Mouse (Mus musculus): ENCODE results near the gene Lgals2. TPM values are rescaled to one million over a fixed set of nuclear protein-coding genes. Genes with fewer than 3 reads are reported as not detected.
A peak's percentile ranks its signal among the peaks of the same experiment; 100 is the strongest.

The Lgals2 gene
- total RNA-seq, 2 experiments from 2014 or later: not detected

DNA sequence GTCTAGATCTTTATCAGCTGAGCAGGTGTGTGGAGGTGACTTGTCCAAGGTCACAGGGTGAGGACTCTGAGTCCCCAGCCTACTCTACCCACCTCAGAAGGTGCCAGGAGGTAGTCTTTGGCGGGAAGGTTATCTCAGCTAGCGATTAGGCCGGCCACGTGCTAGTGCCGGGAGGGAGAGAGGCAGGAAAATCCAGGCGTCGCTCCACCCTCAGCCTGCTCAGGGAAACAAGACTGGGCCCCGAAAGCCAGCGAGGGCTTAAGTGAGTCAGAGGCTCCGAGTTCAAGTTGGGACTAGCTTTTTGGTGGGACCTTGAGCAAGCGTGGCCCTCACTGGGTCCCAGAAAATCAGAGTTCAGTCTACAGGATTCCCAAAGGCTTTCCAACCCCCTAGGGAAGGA, 10.0 kb downstream of the Lgals2 start:
- no peak for DNase-seq
- intact Hi-C loops (cut with DNase I): no loop called here

DNA sequence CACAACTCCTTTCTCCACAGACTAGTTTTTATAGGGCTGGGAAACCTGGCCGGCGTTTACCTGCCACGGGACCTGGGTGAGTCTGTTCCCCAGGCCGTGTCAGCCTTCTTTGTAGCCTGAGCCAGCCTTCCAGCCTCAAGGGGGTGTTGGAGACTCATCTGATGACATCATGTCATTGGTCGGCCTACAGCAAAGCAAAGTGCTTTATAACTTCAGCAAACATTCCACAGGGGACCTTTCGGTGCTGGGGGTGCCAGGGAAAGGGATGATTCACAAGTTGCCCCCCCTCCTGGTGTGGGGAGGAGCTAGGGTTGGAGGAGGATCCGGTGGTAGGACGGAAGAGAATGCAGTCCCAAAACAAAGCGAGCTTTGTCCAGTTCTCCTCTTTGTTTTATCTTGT, 10.5 kb downstream of the Lgals2 start:
- no peak for DNase-seq
- intact Hi-C loops (cut with DNase I): no loop called here

DNA sequence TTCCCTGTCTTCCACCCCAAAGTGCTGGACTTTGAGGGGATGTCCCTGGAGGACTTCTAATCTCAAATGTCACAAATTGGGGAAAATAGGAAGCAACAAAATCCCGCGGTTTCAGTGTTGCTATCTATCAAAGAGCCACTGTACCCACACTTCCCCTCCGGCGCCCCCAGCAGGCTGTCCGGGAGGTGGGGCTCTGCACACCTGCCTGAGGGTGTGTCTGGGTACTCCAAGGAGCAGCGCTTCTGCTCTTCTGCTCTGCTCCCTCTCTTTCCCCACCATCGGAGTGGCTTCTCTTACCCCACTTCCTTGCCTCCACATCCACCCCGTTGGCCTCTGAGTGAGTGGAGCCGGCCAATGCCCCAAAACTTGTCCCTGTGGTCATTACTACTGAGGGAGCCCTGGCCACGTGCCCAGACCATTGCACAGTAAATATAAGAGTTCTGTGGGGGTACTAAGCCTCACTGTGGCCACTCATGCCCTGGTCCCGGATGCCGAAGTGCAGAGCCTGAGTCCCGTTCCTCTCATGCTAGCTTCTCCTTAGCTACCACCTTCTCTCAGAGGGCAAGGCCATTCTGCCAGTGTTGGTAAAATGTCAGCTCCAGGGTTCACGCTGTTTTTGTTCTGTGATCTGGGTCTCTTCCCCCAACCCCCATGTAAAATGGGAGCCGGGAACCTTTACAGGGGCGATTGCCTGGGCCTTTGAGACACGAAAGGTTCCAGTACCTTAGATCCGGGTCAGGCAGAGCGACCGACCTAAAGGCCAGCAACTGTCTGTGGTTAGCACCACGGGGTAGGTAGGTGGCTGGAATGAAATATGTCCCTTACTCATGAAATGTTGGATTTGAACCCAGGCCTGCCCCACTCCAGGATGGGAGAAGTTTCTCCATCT, 11.5 kb downstream of the Lgals2 start:
- intact Hi-C loops (cut with DNase I): no loop called here
- no peak for DNase-seq

DNA sequence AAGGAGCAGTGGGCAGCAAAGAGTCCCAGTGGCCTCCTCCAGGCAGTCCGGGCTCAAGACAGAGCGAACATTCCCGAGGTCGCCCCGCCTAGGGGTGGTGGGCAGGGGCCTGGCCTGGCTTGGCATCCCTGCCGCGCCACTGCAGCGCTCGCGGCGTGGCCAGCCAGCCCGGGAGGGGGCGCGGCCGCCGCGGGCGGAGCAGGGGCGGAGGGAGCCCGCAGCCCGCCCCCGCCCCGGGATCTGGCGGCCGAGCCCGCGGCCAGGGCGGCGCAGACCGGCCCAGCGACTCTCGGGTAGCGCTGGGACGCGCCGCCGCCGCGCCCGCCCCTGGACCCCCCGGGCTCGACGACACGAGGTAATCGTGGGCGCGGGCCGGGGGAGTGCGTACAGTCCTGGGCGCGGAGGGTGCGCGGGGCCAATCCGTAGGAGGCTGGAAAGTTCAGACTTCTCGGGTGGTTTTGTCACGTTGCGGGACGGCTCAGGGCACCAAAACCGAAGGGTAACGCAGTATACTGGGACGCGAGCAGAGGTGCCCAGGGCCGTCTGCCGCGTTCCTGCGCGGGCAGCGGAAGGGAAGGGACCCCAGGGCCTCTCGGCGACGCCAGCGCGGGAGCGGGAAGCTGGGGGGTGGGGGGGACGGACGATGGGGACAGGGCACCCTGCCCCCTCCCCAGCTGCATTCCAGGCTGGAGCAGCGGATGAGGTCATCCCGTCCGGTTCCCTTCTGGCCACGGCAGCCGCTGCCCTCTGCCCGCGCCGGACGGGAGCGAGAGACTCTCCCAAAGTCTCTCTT, 12.8 kb downstream of the Lgals2 start, which contains the start of gene Cdc42ep1:
Gene Cdc42ep1, plus strand, starts transcription at position 254 of the 793 bp plus-strand sequence.
- DNase-seq: peak; percentile 45
- intact Hi-C loops (cut with DNase I): no loop called here

DNA sequence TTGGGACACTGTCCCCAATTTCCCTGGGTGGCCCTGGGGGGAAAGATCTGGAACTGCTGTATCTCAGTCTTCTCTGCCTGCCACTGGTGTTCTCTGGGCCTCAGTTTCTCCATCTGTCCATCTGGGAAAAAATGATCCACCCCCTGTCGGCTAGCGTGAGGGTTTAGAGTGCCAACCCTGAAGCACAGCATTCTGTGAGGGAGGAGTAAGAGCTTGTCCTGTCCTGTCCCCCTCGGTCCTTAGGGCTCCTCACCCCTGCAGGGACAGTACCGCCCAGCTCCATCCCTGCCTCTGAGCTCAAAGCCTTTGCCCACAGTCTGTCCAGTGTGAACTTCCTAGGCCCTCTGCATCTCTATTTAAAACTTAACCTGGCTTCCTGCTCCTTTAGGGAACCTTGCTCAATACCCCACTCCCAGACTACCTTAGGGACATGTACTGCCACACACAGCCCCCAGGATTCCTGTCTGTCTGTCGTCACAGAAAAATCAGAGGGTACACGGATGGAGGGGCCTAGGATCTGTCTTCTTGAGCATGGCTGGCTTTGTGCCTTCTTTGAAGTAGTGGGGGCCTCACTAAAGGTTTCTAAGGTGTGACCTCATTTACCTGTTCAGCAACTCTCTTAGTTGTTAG, 14.1 kb downstream of the Lgals2 start:
- intact Hi-C loops (cut with DNase I): no loop called here
- no peak for DNase-seq

DNA sequence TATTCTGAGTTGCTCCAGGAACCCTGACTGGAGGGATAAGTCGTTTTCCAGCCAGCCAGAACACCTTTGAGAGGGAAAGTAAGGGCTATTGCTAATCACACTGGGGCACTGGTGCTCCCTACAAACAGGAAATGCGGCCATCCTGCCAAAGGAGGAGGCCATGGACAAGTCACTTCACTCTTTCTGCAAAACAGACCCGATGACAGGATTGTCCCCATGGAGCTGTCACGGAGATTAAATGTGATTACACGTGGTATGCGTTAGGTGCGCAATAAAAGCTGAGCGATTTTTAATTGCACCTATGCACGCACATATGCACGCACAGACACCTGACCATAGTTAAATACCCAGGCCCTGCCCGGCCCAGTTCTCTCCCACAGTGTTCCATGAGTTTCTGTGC, 14.6 kb downstream of the Lgals2 start:
- no peak for DNase-seq
- intact Hi-C loops (cut with DNase I): no loop called here

DNA sequence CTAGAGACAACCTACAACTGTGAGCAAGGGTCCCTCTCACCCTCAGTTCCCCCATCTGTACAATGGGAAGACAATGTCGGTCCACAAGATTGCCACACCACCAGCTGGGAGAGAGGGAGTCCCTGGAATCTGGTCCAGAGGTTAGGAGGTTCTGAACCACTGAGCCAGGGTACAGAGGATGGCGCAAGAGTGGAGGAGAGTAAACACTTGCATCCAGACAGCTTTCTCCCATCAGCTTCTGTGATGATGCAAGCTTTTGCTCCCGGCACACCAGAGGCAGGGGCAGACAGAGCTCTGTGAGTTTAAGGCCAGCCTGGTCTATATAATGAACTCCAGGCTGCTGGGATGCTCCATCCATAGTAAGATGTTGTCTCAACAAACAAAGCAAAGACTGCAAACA, 15.1 kb downstream of the Lgals2 start:
- intact Hi-C loops (cut with DNase I): no loop called here
- DNase-seq: no peak

DNA sequence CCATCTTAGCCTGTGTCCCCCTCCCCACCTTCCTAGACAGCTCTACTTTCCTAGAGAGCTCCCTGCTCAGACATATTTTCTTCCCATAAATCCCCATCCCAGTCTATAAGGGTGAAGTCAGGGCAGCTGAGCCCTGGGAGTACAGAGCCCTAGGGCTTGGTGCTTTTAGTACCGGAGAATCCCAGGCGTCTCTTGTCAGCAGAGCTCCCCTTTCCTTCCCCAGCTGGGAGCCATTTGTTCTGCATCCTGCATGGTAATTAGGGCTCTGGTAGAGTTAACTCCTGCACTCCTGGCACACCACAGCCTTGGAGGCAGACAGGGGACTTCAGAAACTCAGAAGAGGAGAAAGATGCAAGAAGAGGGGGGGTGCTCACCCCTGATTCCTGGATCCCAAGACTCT, 15.6 kb downstream of the Lgals2 start:
- intact Hi-C loops (cut with DNase I): no loop called here
- no peak for DNase-seq

DNA sequence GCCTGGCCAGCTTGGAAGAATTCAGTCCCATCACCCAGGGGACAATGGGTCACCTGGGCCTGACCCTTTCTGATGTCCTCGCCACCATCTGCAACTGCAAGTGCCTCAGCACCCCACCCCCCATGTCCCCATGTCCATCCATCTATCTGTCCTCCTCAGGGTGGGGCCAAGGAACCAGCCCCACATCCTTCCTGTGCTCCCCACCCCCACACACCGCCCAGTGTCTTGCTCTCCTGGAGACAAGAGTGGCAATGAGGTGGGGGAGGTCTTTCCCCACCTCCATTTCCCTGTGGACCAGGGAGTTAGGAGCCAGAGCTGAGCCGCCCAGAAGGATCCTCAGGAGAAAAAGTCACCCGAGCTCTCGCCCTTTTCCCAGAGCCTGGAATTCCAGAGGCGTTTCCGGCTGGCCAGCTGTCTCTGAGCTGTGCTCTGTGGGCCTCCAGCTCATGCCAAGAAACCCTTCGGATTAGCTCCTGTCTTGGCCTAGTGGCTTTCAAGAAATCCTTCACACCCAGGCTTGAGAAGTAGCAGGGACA, 19.2 kb downstream of the Lgals2 start:
- intact Hi-C loops (cut with DNase I): no loop called here
- DNase-seq: no peak

DNA sequence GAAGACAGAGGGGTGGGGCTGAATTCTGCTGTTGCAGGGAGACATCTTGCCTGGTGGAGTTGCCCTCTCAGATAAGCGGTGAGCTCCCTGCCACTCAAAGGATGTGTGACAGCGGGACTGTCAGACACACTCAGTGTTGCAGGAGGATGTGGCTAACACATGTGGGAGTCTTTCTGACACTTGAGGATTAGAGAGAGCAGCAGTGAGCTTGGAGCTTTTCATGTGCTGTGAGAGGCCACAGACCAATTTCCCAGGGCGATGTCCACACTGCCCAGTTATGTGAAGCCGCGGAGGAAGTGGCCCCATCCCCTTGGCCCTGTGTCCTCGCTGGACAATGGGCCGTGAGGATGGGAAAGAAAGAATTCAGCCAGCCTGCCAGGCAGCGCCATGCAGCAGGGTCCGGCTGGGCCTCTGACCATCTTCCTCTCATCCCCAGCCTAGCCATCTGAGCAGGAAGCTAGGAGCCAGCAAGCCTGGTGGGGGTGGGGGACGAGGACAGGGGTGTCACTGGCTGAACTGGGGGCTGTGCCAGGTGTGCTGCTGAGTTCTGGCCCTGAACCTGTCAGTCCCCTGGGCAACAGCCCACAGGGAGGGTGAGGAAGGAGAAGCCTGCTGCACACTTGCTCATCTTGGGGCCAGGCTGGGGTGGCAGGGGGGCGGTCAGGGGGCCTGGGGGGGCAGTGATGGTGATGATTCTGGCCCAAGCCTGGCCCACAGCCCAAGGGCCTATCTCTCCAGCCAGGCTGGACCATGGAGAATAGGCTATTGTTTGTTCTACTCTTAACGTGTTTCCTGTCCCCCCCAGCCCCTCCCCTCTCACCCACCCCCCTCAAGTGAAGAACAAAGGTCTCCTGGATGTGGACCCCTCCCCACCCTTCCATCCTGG, 19.9 kb downstream of the Lgals2 start:
- peak; percentile 83 for DNase-seq

DNA sequence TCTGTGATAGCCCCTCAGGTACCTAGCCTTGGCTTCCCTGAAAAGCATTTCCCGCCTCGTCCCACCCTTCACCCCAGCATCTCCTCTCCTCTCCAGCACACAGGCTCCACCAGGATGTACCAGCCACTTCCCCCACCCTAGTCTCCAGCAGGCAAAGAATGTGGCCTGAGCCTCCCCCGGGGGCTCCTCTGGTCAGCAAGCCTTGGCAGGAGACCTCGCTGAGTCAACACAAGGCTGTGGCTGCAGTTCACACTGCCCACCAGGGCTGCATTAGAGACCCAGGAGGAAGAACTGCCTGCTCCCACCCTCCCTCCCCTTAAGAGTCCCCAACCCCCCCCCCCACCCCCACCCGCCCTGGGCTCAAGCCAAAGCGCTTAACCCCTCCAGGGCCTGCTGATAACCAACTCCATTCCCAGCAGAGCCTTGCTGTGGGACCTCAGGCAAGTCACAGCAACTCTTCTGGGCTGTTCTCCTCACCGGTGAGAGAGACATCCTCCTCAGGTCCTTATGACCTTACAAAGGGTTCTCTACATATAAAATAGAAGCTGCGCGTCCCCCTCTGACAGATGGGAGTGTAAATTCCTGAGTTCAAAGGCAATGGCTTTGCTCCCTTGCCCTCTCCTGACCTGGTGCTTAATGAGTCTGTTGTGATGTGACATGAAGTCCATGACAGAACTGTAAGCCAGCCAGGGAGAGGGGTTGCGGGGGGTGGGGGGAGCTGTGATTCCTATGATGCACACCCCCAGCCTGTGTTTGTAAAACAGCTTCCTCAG, 20.9 kb downstream of the Lgals2 start:
- intact Hi-C loops (cut with DNase I): loop anchor here (5.0 kb wide), 1 partner anchor 33 kb away; no protein-coding TSS in a partner anchor
- no peak for DNase-seq

More for the DNA sequence above, 19.9 kb downstream of the Lgals2 start:
- intact Hi-C loops (cut with DNase I): no loop called here

DNA sequence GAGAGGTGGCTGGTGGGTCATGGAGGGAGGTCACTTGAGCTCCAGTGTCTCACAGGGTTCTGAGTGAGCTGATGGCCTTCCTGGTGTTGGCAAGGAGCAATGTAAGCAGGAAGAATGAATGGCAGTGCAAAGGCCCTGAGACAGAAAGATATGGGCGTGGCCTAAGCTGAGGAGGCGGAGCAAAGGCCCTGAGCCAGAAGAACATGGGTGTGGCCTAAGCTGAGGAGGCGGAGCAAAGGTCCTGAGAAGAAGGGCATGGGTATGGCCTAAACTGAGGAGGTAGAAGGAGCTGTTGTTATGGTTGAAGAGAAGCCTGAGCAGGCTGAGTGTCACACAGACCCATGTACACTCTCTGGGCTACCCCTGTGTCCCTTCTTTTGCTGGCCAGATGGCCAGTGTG, 21.7 kb downstream of the Lgals2 start:
- DNase-seq: no peak
- intact Hi-C loops (cut with DNase I): loop anchor here (5.0 kb wide), 1 partner anchor 34 kb away; no protein-coding TSS in a partner anchor

DNA sequence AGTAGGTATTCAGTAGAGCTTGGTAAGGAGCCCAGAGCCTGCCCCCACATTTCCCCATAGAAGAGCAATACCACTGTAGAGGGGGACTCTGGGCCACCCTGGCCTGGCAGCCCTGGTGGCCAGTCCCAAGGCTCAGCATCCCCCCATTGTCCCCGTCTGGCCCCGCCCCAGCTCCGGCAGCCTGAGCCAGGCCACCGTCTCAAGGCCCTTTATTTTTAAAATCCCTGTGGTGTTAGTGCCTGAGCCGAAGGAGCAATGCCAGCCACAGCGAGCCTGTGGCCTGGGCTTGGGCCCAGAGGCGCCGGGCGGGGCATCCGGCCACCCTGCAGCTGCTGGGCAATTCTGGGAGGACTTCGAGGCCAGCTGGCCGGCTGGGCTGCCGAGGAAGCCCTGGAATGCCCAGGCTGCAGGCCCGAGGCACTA, 22.6 kb downstream of the Lgals2 start:
- intact Hi-C loops (cut with DNase I): loop anchor here (5.0 kb wide), 1 partner anchor 35 kb away; no protein-coding TSS in a partner anchor

DNA sequence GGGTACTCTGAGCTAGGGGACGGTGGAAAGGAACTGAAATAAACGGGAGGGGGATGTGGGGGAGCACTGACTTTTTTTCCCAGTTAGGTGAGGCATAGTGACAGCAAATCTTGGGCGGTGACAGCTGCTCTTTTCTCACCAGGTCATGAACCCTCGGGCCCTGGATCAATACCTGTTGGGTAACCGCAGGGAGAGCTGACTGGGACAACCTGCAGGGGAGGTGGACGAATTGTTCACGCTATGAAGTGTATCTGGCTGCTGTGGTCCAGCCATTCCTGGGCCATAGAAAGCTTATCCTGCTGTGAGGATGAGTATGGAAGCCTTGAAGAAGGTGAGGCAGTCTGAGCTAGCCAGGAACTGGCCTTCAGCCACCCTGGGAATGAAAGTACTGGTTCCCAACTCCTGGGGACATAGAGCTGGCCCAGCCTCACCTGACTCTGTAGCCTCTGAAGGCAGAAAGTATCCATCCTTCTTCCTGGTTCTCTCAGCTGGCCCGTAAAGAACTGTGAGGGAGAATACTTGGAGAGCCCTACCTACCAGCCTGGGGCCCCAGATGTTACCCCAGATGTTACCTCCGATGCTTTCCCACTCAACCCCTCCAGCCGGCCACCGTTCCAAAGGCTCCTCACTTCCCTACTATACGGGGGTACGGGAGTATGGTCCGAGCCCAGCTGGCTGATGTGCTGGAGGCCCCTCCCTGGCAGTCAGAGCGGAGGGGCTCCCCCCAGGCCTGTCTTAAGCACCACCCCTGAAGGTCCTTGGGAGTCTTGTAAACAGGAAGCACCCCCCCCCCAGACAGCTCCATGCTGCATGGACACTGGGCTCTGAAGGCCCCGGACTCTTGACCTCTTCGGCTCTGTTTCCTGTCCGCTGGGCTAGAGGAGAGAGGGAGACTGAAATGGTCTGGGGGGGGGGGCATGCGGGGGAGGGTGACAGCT, 23.3 kb downstream of the Lgals2 start:
- intact Hi-C loops (cut with DNase I): loop anchor here (5.0 kb wide), 1 partner anchor 35 kb away; no protein-coding TSS in a partner anchor
- DNase-seq: no peak

More for the DNA sequence above, 22.6 kb downstream of the Lgals2 start:
- DNase-seq: peak; percentile 90

DNA sequence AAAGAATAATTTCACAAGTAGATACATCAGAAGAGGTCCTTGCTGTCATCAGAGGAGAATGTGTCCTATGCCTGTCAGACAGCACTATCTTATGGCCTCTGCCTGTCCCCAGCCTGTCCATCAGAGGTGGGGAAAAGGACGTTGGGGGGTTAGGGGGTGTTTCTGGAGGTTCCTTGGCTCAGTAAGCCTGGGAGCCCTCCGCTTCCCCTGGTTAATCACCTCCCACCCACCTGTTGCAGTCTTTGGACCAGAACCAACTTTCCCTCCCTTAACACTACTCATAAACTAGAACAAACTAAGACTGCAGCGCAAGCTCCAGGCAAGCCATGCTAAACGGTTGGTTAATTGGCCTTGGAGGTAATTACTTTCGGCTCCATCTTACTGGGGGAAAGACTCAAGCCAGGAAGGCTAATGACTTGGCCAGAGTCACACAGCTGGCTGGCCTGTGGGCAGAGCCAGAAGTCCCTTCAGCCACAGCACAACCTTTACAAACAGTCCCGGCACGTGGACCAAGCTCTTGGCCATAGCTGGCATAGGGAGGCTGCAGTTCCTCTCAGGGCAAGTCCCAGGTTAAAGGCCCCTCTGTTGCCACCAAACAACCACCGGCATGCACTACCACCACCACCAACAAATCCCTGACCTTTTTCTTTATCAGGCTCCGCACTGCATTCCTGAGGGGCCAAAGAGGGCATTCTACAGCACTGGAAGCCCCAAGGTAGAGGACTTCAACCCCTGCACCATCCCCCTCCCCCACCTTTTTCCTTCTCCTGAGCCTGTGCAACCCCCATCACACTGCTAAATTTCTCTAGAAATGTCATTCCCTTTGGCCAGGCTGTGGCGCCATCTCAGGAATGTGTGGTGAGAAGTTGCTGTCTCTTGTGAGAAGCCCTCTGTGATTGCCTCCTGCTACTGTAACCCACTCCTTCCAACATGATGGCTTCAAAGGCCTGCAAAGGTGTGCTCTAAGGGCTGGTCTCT, 24.3 kb downstream of the Lgals2 start:
- intact Hi-C loops (cut with DNase I): loop anchor here (5.0 kb wide), 1 partner anchor 36 kb away; no protein-coding TSS in a partner anchor
- no peak for DNase-seq

DNA sequence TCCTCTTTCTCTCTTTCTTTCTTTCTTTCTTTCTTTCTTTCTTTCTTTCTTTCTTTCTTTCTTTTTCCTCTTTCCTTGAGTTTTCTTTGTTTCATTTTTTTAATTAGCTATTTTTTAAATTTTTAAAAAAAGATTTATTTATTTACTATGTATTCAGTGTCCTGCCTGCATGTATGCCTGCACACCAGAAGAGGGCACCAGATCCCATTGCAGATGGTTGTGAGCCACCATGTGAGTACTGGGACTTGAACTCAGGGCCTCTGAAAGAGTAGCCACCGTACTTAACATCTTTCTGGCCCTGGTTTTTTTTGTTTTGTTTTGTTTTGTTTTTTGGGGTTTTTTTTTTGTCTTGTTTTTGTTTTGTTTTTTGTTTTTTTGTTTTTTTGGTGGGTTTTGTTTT, 25.7 kb downstream of the Lgals2 start:
- intact Hi-C loops (cut with DNase I): loop anchor here (5.0 kb wide), 1 partner anchor 38 kb away; no protein-coding TSS in a partner anchor
- no peak for DNase-seq
